Mouse (Mus musculus): Measurements from ENCODE around the gene Prdm4.

DNA sequence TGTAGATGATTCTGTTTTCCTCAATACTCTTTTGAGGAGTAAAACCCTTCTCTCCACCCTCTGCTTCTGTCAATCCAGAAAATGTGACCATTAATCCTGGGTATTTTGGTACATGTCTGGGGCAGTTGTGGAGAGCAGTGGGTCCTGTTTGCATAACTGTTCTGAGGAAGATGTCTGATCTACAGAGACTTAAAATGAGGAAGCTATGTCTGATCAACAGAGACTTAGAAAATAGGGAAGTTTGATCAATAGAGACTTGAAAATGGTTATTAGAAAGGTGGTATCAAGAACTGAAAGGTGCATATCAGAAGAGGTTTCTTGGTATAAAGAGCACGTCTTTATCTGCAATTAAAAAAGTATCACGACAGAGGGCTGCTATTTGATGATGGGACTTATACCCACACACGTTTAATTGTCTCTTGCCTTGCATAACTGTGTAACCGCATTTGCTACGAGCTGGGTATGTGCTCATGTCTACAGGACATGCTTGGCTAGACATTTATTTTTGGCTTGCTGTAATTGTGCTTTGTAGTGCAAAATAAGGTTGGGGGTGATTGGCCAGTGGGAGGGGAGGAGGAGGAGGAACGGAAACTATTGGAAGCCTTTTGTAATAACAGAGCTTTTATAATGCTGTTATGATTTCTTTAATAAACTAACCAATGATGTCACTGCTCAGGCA is 35.0 kb upstream of the Prdm4 start:
- TF ChIP-seq CTCF (IDR thresholded peaks at IDR 0.05; ENCODE audit: low read depth, low read length): no peak
- TF ChIP-seq POLR2AphosphoS5 (IDR thresholded peaks at IDR 0.05; ENCODE audit: insufficient replicate concordance, low read depth, low read length): no peak
- TF ChIP-seq GATA1 (IDR thresholded peaks at IDR 0.05; ENCODE audit: borderline replicate concordance, low read length): no peak
- TF ChIP-seq TAL1 (conservative IDR thresholded peaks at IDR 0.05; ENCODE audit: low read depth, low read length): no peak

Data from G1E (cell line).